Mouse (Mus musculus) layer of hippocampus, postnatal 10 days (tissue): ENCODE data around the gene R3hcc1l. TPM values are rescaled to one million over a fixed set of nuclear protein-coding genes. Genes with fewer than 3 reads are reported as not detected.
A peak's percentile ranks its signal among the peaks of the same experiment; 100 is the strongest.

Source experiments
- DNase-seq, 2 experiments: peaks; one replicate each; pipeline ENCODE4 v3.0.0; 2021; ENCODE audit warnings: low spot score in 2 of 2
- long read RNA-seq: library from polyadenylated mRNA; stranded (forward); transcript quantifications from one replicate; pipeline ENCODE4 v2.0.0, GENCODE M21; 2023
- total RNA-seq, 2 experiments: library from RNA; stranded (reverse); gene quantifications; 2 replicates each; pipeline ENCODE4 v1.2.3; 2021

The R3hcc1l gene
- total RNA-seq, result 10 to 100 TPM; 16.2 to 16.4 TPM
- long read RNA-seq, partial matches to known transcripts, result 1 of 4 reads
- long read RNA-seq, other reads (novel, unspliced or antisense), result 2 of 4 reads

- DNase-seq, result peak; percentile 98 to 99
These were observed at the start of gene R3hcc1l for GRCm38 (mm10) chr19:42518620-42519310. R3hcc1l (plus strand) TSS chr19:42518759.

- DNase-seq, result no peak
These were observed 47.0 kb upstream of the R3hcc1l start for GRCm38 (mm10) chr19:42471571-42471970.

- DNase-seq, result no peak
These were observed 45.7 kb upstream of the R3hcc1l start for GRCm38 (mm10) chr19:42472831-42473230.

- DNase-seq, result no peak
These were observed 40.8 kb upstream of the R3hcc1l start for GRCm38 (mm10) chr19:42477769-42478168.

- DNase-seq, result no peak
These were observed 40.3 kb upstream of the R3hcc1l start for GRCm38 (mm10) chr19:42478303-42478702.

GRCm38 (mm10) chr19:42485443-42485842 lies 33.1 kb upstream of the R3hcc1l start:
- no peak for DNase-seq

GRCm38 (mm10) chr19:42487261-42487660 lies 31.3 kb upstream of the R3hcc1l start:
- no peak for DNase-seq

GRCm38 (mm10) chr19:42493257-42493917 lies 25.2 kb upstream of the R3hcc1l start:
- DNase-seq, result peak in 1 of 2 experiments; percentile 26

- no peak for DNase-seq
These were observed 14.4 kb upstream of the R3hcc1l start for GRCm38 (mm10) chr19:42504156-42504555.

- no peak for DNase-seq
These were observed 8.9 kb upstream of the R3hcc1l start for GRCm38 (mm10) chr19:42509625-42510024.

GRCm38 (mm10) chr19:42510276-42511171 lies 8.0 kb upstream of the R3hcc1l start:
- no peak for DNase-seq

- no peak for DNase-seq
These were observed 2.9 kb upstream of the R3hcc1l start for GRCm38 (mm10) chr19:42515656-42516055.

GRCm38 (mm10) chr19:42516121-42516520 lies 2.4 kb upstream of the R3hcc1l start:
- no peak for DNase-seq

GRCm38 (mm10) chr19:42517957-42518619 lies 471 bp upstream of the R3hcc1l start:
- DNase-seq, result no peak

GRCm38 (mm10) chr19:42519760-42520159 lies 1.2 kb downstream of the R3hcc1l start:
- no peak for DNase-seq

GRCm38 (mm10) chr19:42524703-42525102 lies 6.1 kb downstream of the R3hcc1l start:
- no peak for DNase-seq

GRCm38 (mm10) chr19:42529992-42530437 lies 11.5 kb downstream of the R3hcc1l start:
- DNase-seq, result no peak

- DNase-seq, result no peak
These were observed 15.9 kb downstream of the R3hcc1l start for GRCm38 (mm10) chr19:42534427-42534826.

GRCm38 (mm10) chr19:42537600-42537999 lies 19.0 kb downstream of the R3hcc1l start:
- DNase-seq, result no peak

- DNase-seq, result no peak
These were observed 20.4 kb downstream of the R3hcc1l start for GRCm38 (mm10) chr19:42538911-42539310.
